Mouse (Mus musculus) urinary bladder, postnatal 10 days (tissue): ENCODE data around the gene Anks1.

Experiments
- DNase-seq: peaks from one replicate; pipeline ENCODE4 v3.0.0; 2022; ENCODE audit warnings: low spot score

Anks1 gene

DNA sequence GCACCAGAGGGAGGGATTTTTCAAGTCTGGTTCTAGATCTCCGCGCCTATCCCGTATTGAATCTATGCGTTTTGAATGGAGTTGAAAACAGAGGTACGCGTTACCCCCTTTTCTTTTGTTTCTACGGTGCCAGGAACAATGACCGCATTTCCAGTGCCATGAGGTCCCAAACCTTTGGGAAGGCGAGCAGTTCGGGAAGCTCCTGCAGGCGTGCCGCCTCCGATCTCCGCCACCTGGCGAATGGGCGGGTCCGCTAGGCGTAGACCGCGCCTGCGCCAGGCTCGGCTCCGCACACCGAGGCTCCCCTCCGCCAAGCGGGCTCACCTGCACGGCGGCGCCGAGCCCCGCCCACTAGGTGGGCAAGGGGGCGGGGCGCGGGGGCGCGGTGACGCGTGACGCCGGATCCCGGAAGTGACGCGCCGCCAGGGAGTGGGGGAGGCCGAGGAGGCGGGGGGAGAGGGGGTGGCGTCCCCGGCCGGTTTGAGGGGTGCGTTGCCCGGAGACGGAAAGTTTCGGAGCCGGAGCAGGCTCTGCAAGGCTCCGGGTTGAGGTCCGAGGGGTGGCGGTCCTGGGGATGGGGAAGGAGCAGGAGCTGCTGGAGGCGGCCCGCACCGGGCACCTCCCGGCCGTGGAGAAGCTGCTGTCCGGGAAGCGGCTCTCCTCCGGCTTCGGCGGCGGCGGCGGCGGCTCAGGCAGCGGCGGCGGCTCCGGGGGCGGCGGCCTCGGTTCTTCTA, at the start of gene Anks1:
TSS of gene Anks1 (plus strand) at position 419 of the 734 bp plus-strand sequence.
- peak; percentile 66 for DNase-seq

- no peak for DNase-seq
Observed at GRCm38 (mm10) chr17:27865461-27865860, 43.6 kb upstream of the Anks1 start.

DNA sequence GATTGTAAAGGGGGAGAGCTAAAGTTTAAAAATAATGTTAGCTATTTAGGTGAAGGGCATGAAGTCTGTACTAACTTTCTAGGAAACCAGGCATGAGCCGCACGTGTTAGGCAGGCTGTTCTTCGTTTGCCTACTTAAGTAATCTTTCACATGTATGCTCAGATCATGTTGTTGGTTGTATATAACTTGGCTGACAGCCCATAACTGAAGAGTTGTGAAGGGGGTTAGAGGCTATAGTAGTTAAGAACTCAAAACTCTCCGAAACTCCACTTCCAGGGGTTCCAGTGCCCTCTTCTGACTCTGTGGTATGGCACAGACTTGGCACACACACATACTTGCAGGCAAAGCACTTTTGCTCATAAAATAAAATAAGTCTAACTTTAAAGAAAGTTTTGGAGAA, 42.4 kb upstream of the Anks1 start:
- DNase-seq: no peak

DNA sequence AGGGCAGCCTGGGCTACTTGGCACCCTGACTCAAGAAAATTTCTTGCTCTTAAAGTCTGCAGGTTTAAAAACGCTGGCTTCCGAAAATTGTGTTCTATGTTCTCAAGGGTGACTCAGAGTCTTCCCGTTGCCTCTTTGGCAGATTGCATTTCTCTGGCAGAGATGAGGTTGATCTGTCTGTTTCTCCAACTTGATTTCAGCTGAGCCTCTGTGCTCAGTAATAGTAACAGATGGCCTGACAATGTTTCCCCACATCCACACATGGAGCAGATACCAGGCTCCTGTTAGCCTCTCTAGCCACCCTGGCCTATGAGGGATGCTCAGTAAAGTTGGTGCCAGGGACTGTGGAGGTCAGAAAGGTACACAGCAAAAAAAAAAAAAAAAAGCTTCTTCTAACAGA, 37.3 kb upstream of the Anks1 start:
- no peak for DNase-seq

DNA sequence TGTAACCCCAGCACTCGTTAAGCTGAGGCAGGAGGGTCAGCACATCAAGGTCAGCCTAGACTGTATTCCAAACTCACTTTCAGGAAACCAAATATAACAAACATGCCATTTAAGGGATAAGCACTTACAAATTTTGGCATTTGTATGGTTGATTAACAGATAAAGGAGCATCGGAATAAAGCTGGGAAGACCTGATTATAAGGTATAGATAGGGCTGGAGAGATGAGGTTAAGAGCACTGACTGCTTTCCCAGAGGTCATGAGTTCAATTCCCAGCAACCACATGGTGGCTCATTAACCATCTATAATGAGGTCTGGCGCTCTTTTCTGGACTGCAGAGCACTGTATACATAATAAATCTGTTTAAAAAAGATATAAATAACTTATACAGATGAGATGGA, 35.5 kb upstream of the Anks1 start:
- no peak for DNase-seq

GRCm38 (mm10) chr17:27874510-27874909, 34.6 kb upstream of the Anks1 start:
- no peak for DNase-seq

GRCm38 (mm10) chr17:27881518-27881917, 27.6 kb upstream of the Anks1 start:
- DNase-seq: no peak

DNA sequence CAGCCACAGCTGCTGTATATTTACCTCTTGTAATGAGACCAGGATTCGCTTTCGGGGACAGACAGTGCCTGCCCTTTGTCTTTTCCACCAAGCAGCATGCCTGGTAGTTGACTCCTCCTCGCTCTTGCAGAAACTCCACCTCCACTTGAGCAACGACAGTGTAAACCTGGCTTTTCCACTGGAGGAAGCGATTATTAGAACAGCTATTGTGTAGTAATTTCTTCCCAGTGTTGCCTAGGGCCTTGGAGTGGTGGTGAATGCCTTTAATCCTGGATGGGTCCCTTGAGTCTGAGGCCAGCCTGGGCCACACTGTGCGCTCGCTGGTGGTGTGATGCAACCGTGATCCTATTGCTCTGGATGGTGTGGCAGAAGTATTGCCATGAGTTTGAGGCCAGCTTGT, 26.0 kb upstream of the Anks1 start:
- DNase-seq: no peak

DNA sequence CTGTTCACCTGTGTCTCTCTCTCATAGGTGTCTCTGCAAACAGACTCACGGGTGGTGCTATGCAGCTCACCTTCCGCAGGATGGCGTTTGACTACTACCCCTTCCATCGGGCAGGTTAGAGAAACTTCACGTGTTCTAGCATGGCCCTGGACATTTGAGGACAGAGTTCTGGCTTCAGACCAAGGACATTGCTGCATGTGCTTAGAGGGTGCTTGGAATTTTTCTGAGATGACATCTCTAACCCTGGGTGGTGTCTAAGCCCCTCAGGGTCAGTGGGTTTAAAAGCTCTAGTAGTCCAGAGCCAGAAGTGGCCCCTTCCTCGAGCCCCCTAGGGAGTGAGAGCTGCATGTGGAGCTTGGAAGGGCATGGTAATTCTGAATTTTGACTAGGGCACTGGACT, 25.1 kb upstream of the Anks1 start:
- DNase-seq: no peak

GRCm38 (mm10) chr17:27886499-27887210, 22.5 kb upstream of the Anks1 start:
- DNase-seq: no peak

DNA sequence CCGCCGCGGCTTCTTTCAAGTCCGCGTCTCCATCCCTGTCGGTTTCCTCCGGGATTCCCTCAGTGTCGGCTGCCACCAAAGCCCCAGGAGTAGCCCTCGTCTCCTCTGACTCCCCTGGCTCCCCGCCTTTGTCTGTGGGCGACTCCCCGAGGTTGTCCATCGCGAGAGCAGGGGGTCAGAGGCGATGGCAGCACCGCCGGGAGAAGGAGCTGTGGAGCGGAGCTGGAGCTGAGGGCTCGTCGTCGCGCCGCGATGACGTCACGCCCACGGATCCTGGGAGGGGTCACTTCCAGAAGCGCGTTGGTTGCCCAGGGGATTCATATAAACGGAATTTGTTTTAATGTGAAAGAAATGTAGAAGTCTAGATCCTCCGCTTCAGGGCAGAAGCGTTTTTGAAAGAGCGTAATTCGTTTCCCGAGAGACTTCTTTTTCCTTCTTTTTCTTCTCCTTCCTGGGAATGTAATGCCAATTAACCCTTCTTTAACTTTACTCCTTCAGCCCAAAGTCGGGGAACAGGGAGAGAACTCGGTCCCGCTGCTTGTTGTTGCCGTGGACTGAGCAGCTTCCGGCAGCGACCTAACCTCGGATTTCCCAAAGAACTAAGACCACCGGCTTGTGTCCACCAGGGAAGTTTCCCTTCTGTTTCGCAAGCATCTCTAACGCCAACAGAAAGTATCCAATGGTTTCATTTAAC, 1.4 kb upstream of the Anks1 start:
- peak; percentile 86 for DNase-seq

GRCm38 (mm10) chr17:27908206-27908887, 759 bp upstream of the Anks1 start:
- no peak for DNase-seq

GRCm38 (mm10) chr17:27909622-27910500, 755 bp downstream of the Anks1 start, which contains the start of gene Taf11:
TSS of gene Taf11 (minus strand) at chr17:27909844.
- DNase-seq: no peak

- DNase-seq: no peak
Observed at GRCm38 (mm10) chr17:27911371-27911770, 2.3 kb downstream of the Anks1 start.

DNA sequence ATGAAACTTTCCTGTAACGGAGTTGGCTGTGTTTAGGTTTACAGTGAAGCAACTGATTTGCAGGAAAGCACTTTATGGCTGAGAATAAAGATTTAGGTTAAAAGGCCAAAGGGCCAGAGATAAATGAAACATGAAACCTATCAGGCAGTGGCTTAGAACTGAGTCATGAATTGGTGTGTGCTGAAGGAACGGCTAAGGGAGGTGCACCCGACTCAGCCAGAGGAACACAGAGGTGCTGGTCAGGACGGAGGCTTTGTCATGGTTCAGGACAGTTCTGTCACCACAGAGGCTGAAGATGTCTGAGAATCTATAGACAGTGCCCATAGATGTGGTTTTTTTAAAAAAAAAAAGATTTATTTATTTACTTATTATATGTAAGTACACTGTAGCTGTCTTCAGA, 5.6 kb downstream of the Anks1 start:
- DNase-seq: no peak

GRCm38 (mm10) chr17:27916366-27916765, 7.3 kb downstream of the Anks1 start:
- DNase-seq: no peak

GRCm38 (mm10) chr17:27920676-27921075, 11.6 kb downstream of the Anks1 start:
- DNase-seq: no peak

GRCm38 (mm10) chr17:27922174-27922712, 13.1 kb downstream of the Anks1 start:
- DNase-seq: no peak

DNA sequence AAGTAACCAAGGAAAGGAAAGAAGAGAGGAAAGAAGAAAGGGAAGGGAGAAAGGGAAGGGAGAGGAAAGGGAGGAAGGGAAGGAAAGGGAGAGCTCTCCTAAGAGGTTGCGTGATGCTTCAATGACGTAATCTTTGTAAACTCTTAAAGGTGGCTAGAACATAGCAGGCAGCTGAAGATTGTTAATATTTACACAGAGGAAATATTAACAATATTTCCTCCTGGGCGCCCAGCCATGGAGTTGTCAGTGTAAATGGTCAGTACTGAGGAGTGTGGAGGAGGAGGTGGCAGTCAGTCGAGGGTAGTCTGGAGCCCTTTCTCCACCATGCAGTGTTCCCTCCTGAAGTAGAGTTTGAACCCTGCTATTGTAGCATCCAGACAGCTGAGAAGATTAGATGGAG, 15.9 kb downstream of the Anks1 start:
- DNase-seq: no peak

DNA sequence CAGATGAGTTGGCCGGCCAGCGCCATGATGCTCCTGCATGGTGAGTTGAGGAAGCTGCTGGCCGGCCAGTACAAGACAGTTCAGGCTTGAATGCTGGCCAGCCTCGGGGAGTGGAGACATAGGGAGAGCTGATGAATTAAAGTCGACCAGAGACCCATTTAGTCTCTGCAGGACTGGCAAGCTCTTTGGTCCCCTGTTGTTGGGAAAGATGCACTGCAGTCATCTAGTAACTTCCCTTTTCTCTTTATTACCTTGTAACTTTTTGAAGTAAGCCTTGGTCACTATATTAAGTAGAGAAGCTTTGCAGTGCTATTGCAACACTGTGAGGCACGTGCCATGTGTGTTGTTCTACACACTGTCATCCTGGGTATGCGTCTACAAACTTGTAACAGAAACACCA, 16.4 kb downstream of the Anks1 start:
- DNase-seq: no peak

DNA sequence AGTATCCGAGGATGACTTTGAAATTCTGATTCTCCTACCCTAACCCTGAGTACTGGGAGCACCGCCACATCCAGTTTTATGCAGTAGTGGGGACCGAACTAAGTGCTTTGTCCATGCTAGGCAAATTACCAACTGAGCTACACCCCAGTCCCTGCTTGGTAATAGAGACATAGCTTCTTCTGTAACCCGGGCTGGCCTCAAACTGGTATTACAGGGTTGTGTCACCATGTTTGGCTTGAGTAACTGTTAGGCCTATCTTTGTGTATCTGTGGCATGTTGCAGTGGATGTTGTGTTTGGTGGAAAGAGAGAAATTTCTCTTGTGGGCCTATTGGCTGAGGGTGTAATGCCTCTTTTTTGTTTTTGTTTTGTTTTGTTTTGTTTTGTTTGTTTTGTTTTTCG, 21.2 kb downstream of the Anks1 start:
- no peak for DNase-seq
